Mouse (Mus musculus): ENCODE results near the gene Pex10.
A peak's percentile ranks its signal among the peaks of the same experiment; 100 is the strongest.
"Not testable (repeated sequence)": the region's sequence is repeated elsewhere in the genome, so short reads cannot be mapped to it uniquely, and the experiment has no call there.

Gene Pex10

DNA sequence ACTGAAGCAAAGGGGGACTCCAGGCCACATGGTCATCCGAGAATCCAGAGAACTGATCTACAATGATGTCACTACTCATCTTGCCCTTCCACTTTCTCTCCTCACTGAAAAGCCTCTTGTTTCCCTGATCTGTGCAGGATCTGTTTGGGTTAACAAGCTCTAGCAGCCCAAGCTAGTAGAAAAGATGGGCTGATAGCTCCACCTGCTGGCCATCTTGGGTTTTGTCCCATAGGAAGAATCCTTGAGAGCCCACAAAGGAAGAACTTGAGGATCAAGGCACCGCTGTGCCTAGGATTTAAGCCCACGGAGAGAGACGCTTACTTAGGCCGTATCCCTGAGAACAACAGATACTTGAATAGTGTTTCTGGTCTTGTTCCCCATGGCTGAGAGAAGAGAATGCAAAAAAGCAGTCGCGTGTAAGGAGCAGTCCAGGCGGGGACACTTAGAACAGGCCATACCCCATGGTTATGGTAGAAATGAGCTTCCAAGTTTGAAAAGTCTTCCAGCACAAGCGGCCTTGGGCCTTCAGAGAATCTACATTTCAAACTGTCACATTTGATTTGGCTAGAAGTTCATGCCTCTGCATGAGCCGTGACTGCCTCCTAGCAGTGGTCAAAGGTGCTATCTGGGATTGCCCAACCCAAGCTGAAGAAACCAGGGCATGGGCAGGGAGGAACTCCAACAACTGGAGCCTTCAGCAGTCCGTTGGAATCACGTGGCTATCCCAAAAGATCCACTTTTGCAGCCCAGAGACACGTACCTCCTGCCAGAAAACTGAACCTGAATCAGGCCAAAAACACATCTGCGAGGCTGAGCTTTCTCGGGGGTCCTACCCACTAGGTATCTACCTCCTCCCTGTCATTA lies 614 bp upstream of the Pex10 start:
- peak; percentile 92 for DNase-seq

GRCm38 (mm10) chr4:155068357-155068972 lies 1.6 kb downstream of the Pex10 start:
- DNase-seq, result no peak

DNA sequence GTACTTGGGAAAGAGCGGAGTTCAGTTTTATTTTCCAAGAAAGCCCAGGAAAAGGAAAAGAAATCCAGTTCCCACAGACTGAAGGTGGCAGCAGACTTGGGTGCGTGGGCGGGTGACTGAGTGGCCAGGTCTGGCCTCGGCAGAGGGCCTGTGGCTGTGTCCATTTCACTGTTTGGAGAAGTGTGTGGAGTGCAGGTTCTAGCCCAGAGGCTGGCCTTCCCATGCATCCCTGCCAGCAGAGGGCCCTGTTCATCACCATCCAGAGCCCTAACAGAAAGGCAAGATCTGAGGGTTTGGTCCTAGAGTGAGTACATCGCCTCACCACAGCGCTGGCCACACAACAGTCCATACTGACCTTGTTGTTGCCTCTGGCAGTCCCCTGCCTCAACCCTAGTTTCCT lies 2.4 kb downstream of the Pex10 start:
- no peak for DNase-seq

DNA sequence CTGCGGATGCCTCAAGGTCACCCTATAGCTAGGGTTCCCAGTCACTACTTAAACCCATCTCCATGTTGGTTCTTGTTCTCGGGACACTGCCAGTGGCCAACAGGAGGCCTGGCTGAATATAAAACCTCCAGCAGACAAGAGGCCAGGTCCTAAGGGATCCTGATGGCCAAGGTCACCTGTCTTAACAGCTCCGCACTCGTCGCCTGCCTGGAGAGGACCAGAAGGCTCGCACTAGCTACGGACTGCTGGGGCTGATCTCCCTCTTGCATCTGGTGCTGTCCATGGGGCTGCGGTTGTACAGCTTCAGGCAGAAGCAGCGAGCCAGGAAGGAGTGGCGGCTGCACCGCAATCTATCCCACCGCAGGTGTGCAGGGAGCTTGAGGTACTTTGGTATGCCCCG lies 3.4 kb downstream of the Pex10 start:
- no peak for DNase-seq

GRCm38 (mm10) chr4:155070921-155071320 lies 4.1 kb downstream of the Pex10 start:
- no peak for DNase-seq

- DNase-seq, result no peak
Observed at GRCm38 (mm10) chr4:155074418-155074817, 7.6 kb downstream of the Pex10 start.

- DNase-seq, result no peak
Observed at GRCm38 (mm10) chr4:155075137-155075536, 8.3 kb downstream of the Pex10 start.

DNA sequence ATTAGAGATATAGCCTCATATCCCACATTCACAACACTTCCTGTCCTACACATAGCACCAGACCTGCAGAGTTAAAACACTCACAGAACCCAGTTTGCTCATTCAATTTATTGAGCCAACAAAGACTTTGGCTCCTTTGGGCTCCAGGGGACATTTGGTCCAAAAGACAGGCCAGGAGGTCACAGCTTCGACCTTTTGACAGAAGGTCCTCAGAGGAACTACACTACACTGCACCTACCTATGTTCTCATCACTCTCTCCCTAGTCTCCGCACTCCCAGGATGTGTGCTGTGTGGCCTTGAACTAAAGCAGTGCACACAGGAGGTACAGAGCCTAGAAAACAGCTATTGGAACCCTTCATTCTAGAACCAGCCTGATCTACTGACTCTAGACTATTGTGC lies 9.0 kb downstream of the Pex10 start:
- DNase-seq, result no peak

GRCm38 (mm10) chr4:155076677-155077076 lies 9.9 kb downstream of the Pex10 start:
- no peak for DNase-seq

GRCm38 (mm10) chr4:155078808-155079207 lies 12.0 kb downstream of the Pex10 start:
- not testable (repeated sequence) for DNase-seq

DNA sequence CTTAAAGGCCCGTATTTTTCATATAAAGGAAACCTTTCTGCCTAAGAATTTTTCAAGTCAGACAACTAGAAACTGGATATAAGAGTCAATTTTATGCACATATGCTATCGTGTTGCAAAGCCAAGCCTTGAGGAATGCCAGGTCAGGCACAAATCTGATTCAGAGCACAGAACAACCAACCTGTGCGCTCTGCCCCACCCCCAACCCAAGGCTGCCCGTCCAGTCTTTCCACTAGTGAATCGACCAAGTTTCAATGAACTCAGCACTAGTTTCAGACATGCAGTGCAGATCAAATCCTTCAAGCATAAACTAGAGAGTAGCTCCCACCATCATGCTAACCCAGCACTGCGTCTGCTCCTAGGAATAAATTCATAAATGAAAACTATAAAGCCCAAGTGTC lies 12.8 kb downstream of the Pex10 start:
- DNase-seq, result no peak

- no peak for DNase-seq
Observed at GRCm38 (mm10) chr4:155083553-155083952, 16.7 kb downstream of the Pex10 start.

GRCm38 (mm10) chr4:155084351-155084750 lies 17.5 kb downstream of the Pex10 start:
- no peak for DNase-seq

GRCm38 (mm10) chr4:155085206-155086107 lies 18.6 kb downstream of the Pex10 start:
- no peak for DNase-seq

- DNase-seq, result peak; percentile 100
Observed at GRCm38 (mm10) chr4:155086108-155087024, 19.6 kb downstream of the Pex10 start, which contains the start of the genes Rer1 and Morn1. TSS of gene Rer1 (minus strand) at chr4:155086382. TSS of gene Morn1 (plus strand) at chr4:155086577.

GRCm38 (mm10) chr4:155089241-155089640 lies 22.4 kb downstream of the Pex10 start:
- no peak for DNase-seq

DNA sequence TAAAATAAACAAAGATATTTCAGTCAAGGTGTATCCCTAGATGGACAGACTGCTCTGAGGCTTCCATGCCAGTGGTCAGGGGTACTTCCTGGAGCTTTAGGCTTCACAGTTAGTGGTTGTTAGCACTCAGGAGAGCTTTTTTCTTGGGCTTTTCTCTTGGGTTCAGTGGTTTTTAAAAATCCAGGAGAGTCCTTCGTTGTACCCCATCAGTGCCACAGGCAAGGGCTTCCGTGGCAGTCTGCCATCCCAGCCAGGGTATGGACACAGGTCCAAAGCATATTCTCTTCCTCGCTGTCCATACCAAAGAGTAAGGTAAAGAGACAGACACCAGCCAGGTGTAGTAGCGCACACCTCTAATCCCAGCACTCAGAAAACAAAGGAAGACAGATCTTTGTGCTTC lies 23.3 kb downstream of the Pex10 start:
- no peak for DNase-seq

- no peak for DNase-seq
Observed at GRCm38 (mm10) chr4:155090688-155091449, 24.1 kb downstream of the Pex10 start.

DNA sequence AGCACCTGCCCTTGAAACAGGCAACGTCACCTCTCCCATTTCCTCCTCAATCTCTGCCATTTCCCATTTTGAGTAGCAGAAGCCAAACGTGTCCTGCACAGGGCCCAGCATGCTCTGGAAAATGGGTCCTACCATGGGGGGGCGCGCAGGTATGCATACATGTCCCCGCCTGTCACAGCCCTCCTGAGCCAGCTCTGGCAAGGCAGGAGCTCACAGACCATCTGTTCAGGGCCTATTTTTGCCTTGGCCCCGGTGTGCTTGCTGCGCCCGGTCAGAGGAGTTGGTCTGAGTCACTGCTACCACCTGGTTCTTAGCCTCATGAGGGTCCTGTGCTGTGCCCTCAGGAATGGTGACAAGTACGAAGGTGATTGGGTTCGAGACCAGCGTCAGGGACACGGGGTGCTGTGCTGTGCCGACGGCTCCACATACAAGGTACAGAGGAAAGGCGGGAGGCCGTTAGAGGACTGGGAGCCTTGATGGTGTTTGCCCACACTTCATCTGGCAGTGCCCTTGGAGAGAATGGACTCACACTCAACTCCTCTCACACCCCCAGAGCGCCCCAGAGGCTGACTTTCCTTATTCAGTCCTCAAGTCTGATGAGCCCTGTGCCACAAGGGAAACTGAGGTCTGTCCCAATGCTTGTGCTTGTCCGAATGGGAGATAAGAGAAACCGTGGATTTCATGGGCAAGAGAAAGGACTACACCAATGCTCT lies 26.1 kb downstream of the Pex10 start:
- DNase-seq, result no peak

DNA sequence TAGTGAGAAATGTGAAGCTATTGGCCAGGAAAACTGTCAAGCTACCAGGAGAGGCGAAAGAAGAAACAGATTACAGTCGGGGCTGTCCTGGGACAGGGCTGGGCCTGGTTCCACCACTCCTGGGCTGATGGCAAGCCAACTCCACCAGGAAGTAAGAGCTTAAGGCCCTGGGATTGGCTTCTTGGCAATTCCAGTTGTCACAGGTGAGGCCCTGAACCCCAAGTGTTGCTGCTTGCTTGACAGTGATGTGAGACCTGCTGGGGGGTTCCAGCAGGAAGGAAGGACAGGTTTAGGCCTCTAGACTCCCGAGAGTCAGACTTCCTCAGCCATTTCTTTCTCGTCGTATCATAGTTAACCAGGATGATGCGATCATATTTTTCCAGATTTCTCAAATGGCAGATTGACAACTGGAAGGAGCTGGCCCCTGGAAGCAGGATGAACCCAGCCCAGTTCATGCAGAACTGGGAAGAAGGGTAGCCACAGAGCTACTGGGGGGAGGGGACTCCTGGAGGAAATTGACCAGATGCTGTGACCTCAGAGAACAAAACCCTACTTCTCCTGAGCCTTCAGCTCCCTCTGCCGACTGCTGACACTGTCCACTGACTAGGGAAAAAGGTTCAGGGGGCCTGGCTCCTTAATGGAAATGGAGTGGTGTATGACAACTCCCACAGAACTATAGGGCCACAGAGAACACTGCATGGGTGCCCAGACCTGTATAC lies 26.8 kb downstream of the Pex10 start:
- DNase-seq, result no peak

Data from lung, postnatal 14 days (tissue).